Mouse (Mus musculus) liver, embryonic 14.5 days (tissue): ENCODE measurements at regions not wholly inside any gene's neighbourhood (a gene's known extent, or its start where the extent isn't known, plus 50 kb on each side); places are given as distances from the start of the nearest gene placed in this dataset.

Experiments
- CTCF ChIP-seq: IDR thresholded peaks from 2 replicates; pipeline ENCODE4 v1.5.1; 2016; ENCODE audit warnings: antibody characterized with exemption, low read depth, control low read depth
- EP300 ChIP-seq: IDR thresholded peaks from 2 replicates; pipeline ENCODE4 v1.6.1; 2016; ENCODE audit warnings: antibody characterized with exemption, low read depth

DNA sequence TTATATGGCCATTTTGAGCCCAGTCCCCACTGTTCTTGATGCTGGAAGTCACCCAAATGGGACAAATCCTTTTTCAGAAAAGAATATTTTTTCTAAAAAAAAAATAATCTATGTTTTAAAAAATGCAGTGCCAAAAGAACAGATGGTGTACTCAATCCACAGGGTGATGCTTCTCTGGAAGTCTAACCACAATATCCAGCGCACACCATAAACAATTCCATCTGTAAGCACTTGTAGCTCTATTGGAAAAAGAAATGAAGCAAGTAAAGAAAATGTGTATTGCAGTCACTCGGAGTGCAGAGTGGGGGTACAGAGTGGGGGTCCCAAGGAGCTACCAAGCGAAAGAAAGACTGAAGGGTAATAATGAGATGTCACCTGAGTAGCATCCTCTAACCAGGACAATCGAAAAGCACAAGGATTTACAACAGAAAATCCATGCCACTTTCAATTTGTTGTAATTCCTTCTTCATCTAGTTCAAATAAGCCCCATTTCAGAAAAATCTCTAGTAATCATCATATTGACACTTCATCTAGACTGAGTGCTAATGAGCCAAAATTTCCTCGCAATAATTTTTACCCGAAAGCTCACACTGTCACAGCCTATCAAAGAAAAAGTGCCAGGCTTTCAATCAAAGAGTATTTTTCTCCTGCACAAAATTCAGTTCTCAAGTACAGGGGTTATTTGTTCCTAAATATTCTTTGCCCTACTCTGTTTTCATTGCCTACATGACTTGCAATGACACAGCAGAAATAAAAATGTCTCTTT lies 1226.3 kb downstream of the Rapgef2 start:
- TF ChIP-seq CTCF: no peak
- TF ChIP-seq EP300: no peak
